Mouse (Mus musculus) liver, embryonic 14.5 days (tissue): ENCODE data around the gene Lyrm4. TPM values are rescaled to one million over a fixed set of nuclear protein-coding genes. Genes with fewer than 3 reads are reported as not detected.

ENCODE experiments used
- ATAC-seq: fragments of 200-750 bp; cut with Nextera tagmentation; 2 replicates; pipeline ENCODE4 v1.8.0; 2017; ENCODE audit warnings: moderate number of reproducible peaks, mild to moderate bottlenecking, moderate library complexity; ENCODE audit not compliant: insufficient read depth
- DNase-seq, 3 experiments: peaks; one replicate each; pipeline ENCODE4 v3.0.0-alpha.2; 2012 to 2013; ENCODE audit warnings: low read depth in 3 of 3, low spot score in 3 of 3
- H3K27ac ChIP-seq: fragments of 300-500 bp; sonication (generic); 2 replicates; pipeline ENCODE4 v1.5.1; 2014; ENCODE audit warnings: moderate library complexity, mild to moderate bottlenecking, control low read depth, inconsistent platforms
- H3K27me3 ChIP-seq: fragments of 300-500 bp; sonication (generic); 2 replicates; pipeline ENCODE4 v1.6.1; 2014; ENCODE audit warnings: mild to moderate bottlenecking, low read length, moderate library complexity; ENCODE audit not compliant: control insufficient read depth, insufficient read depth
- H3K36me3 ChIP-seq: fragments of 300-500 bp; sonication (generic); replicated peaks from 2 replicates; pipeline ENCODE4 v1.6.1; 2014; ENCODE audit warnings: low read depth; ENCODE audit not compliant: control insufficient read depth, insufficient read depth
- H3K4me1 ChIP-seq, 2 experiments: fragments of 200-500 bp in 1 of 2; fragments of 300-500 bp in 1 of 2; sonication (generic) in 1 of 2; replicated peaks; 2 replicates each; pipeline ENCODE4 v1.6.1; 2012 to 2014; ENCODE audit warnings: antibody characterized with exemption in 1 of 2, inconsistent platforms in 1 of 2, low read length in 1 of 2; ENCODE audit not compliant: control insufficient read depth in 2 of 2, insufficient read depth in 2 of 2
- H3K4me2 ChIP-seq: fragments of 300-500 bp; sonication (generic); 2 replicates; pipeline ENCODE4 v1.6.1; 2014; ENCODE audit warnings: low read depth, mild to moderate bottlenecking, control low read depth, moderate library complexity
- H3K4me3 ChIP-seq, 2 experiments: fragments of 200-500 bp in 1 of 2; fragments of 300-500 bp in 1 of 2; sonication (generic) in 1 of 2; 2 replicates each; pipeline ENCODE4 v1.5.1; 2012 to 2014; ENCODE audit warnings: low read depth in 2 of 2, low read length in 2 of 2, mild to moderate bottlenecking in 2 of 2, control low read depth in 1 of 2, inconsistent platforms in 1 of 2, moderate library complexity in 1 of 2; ENCODE audit not compliant: insufficient read depth in 1 of 2
- H3K9ac ChIP-seq: fragments of 300-500 bp; sonication (generic); replicated peaks from 2 replicates; pipeline ENCODE4 v1.6.1; 2014; ENCODE audit warnings: mild to moderate bottlenecking, control low read depth, moderate library complexity
- H3K9me3 ChIP-seq: fragments of 300-500 bp; sonication (generic); 2 replicates; pipeline ENCODE4 v1.6.1; 2016; ENCODE audit warnings: low read length, mixed read lengths; ENCODE audit not compliant: control insufficient read depth
- CTCF ChIP-seq: IDR thresholded peaks from 2 replicates; pipeline ENCODE4 v1.5.1; 2016; ENCODE audit warnings: antibody characterized with exemption, low read depth, control low read depth
- EP300 ChIP-seq: IDR thresholded peaks from 2 replicates; pipeline ENCODE4 v1.6.1; 2016; ENCODE audit warnings: antibody characterized with exemption, low read depth
- WGBS: fragments of 180-500 bp; shearing (Covaris S2); extraction: QIAGEN DNeasy Blood & Tissue Kit; methylation state at CpG from one replicate; pipeline ENCODE4 v1.1.7; 2014; ENCODE audit not compliant: insufficient replicate concordance; 5-methylcytosine and 5-hydroxymethylcytosine counted together
- polyA plus RNA-seq, 2 experiments: library from polyadenylated mRNA; depleted of rRNA in 1 of 2; stranded (reverse) in 1 of 2; unstranded in 1 of 2; fragments of >200 nt; fragmentation: Nextera tagmentation in 1 of 2; extraction: Ambion mirVana in 1 of 2; gene quantifications; 2 replicates each; pipeline versions ENCODE4 v1.2.1 to v1.2.3; 2012 to 2014

Gene Lyrm4
- polyA plus RNA-seq, 2 experiments = 6.8 to 28.8 TPM

DNA sequence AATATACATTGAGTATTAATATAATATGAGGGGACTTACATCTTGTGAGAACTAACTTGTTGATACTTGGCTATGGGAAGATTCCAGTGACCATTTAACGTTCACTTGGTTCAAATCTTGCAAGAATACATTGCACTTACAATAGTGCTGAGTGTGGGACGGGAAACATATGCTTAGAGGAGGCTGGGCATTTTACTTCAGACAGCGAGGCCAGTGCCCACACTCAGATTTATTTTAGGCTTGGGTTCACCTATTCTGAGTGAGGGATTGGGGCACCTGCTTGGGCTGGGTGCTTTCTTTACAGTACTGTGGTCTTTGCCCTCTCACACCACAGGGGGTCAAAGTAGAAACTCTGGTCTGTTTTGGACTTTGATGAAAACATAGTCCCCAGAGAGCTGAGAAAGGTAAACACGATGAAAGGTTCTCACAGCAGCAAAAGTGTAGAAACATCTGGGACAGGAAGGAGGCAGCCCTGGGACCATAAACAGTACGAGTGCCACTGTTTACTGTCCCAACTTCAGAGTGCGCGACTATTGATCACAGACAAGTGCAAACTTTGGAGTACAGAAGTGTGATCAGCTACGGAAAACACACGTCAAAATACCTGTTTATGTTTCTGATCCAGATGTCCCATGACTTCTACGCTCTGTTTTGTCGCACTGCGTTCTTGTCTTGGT, 157.8 kb downstream of the Lyrm4 start:
- DNase-seq = peak in 1 of 3 experiments; percentile 27
- H3K9ac ChIP-seq = no peak overlapping the region
- WGBS = 56% methylated on average over 12 of the region's 12 CpGs

DNA sequence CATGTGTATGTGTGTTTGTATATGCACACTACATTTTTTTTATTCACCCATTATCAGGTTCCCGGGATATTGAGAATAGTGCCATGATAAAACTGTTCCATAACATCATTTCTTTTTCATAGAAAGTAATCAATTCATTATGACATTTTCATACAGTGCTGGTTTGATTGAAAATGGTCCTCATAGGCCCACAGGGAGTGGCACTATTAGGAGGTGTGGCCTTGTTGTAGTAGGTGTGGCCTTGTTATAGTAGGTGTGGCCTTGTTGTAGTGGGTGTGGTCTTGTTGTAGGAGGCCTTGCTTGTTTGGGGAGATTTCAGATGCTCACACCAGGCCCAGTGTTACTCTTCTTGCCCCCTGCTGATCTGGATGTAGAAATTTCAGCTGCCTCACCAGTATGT, 158.8 kb downstream of the Lyrm4 start, which contains the start of gene Ppp1r3g:
Gene Ppp1r3g (plus strand): TSS at position 301 of the 400 bp plus-strand sequence.
- no peak for TF ChIP-seq EP300
- no peak for TF ChIP-seq CTCF
- no peak within 1 kb of the TSS for H3K4me3 ChIP-seq
- no peaks in the 10 kb centered on the region for H3K36me3 ChIP-seq
- DNase-seq = no peak
- H3K9ac ChIP-seq = no peak within 1 kb of the TSS
- 75% methylated on average over 1 of the region's 1 CpGs for WGBS
- H3K4me2 ChIP-seq = no peak within 1 kb of the TSS
- no peaks in the 10 kb centered on the region for H3K9me3 ChIP-seq
- no peaks in the 10 kb centered on the region for H3K27me3 ChIP-seq
- H3K4me1 ChIP-seq = no peaks in the 10 kb centered on the region
- no peak for ATAC-seq
- H3K27ac ChIP-seq = no peak within 1 kb of the TSS

More for the DNA sequence above, 157.8 kb downstream of the Lyrm4 start:
- no peaks in the 10 kb centered on the region for H3K36me3 ChIP-seq
- no peak overlapping the region for H3K4me2 ChIP-seq
- H3K4me1 ChIP-seq = no peaks in the 10 kb centered on the region
- peak; percentile 73 for ATAC-seq
- TF ChIP-seq CTCF (no peak), EP300 (no peak)
- H3K9me3 ChIP-seq = no peaks in the 10 kb centered on the region
- no peak overlapping the region for H3K27ac ChIP-seq
- no peaks in the 10 kb centered on the region for H3K27me3 ChIP-seq
- H3K4me3 ChIP-seq = no peak overlapping the region

DNA sequence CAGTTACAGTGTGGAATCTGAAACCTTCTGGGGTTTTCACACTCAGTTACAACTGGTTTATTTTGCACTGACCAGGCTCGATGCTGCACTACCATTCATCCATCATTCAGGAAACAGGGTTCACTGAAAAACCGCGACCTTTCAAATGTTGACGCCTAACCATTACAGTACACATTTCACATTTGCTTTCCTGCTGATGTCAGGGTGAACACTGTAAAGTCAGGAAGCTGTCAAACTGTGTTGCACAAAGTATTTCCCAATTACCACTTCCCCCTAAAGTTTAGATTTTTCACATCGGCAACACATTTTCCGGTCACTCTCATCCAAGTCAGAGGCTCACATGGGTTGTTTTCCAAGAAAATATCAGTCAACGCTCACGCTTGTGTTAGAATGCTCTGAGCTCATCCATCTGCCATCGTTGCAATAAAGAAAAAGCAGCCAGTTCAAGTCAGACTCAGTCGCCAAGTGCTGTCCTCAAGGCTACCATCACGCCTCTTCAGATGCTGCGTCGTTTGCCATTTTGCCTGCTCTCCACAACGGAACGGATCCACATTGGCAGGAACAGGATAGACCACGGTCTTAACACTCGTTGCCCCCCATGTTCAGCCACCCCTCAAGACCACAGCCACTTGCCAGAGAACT, 167.4 kb downstream of the Lyrm4 start:
- ATAC-seq (no peak), DNase-seq (no peak)
- peaks cover 0 to 6% of the 10 kb centered on the region in 2 experiments; a peak in 1 of 4 replicates for H3K4me1 ChIP-seq
- TF ChIP-seq CTCF = no peak
- no peak for TF ChIP-seq EP300
- H3K9ac ChIP-seq = no peak overlapping the region
- H3K27ac ChIP-seq = no peak overlapping the region
- H3K4me2 ChIP-seq = no peak overlapping the region
- H3K27me3 ChIP-seq = no peaks in the 10 kb centered on the region
- 46% methylated on average over 17 of the region's 17 CpGs for WGBS
- no peaks in the 10 kb centered on the region for H3K36me3 ChIP-seq
- no peak overlapping the region for H3K4me3 ChIP-seq
- no peaks in the 10 kb centered on the region for H3K9me3 ChIP-seq

DNA sequence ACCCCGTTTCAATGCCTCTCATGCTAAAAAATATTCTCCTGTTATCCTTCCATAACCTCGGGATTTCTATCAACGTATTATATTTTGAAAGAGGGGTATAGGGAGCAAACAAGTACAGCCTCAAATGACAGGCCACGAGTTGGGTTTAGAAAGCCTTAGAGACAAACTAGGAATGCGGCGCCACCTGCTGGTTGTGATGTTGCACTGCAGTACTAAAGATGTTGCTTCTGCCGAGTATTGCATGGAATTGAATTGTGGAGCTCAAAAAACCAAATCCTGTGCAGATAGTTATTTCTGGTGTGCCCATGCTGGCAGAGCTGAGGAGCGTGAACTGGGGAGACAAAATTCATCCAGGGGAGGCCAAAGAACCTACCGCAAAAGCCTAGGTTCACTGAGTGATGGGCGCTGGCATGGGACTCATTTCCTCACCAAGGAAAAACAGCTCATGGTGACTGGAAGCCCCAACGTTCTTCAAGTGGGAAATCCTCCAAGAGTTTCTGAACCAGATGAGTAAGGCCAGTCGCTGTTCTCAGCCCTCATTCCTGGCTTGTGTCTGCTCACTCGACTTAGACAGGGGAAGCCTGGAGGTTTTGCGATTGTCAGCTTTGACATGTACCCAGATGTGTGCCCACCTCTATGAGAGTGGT, 169.8 kb downstream of the Lyrm4 start:
- Histone ChIP-seq H3K9ac (no peak overlapping the region), H3K4me1 (peaks cover 0 to 6% of the 10 kb centered on the region in 2 experiments; a peak in 1 of 4 replicates), H3K36me3 (no peaks in the 10 kb centered on the region), H3K27me3 (no peaks in the 10 kb centered on the region), H3K4me2 (no peak overlapping the region), H3K9me3 (no peaks in the 10 kb centered on the region), H3K27ac (no peak overlapping the region), H3K4me3 (no peak overlapping the region)
- DNase-seq (peak; percentile 39 to 44 (median 41)), ATAC-seq (no peak)
- WGBS = 16% methylated on average over 14 of the region's 14 CpGs
- TF ChIP-seq EP300 (no peak), CTCF (peak; percentile 94)
